Mouse (Mus musculus) liver, postnatal 0 days (tissue): ENCODE measurements around the gene Fbxw9.

Experiments
- CTCF ChIP-seq: sonication (generic); IDR thresholded peaks from 2 replicates; pipeline ENCODE4 v1.5.1; 2016; ENCODE audit warnings: antibody characterized with exemption, low read depth
- EP300 ChIP-seq: IDR thresholded peaks from 2 replicates; pipeline ENCODE4 v1.6.1; 2016; ENCODE audit warnings: antibody characterized with exemption, low read depth, mild to moderate bottlenecking

- TF ChIP-seq CTCF (no peak), EP300 (no peak)
Observed at GRCm38 (mm10) chr8:85074167-85074566, 14.3 kb downstream of the Fbxw9 start.
